Mouse (Mus musculus) granulocyte monocyte progenitor cell, adult 5-6 weeks (primary cell): ENCODE measurements around the gene Wipi2. TPM values are rescaled to one million over a fixed set of nuclear protein-coding genes. Genes with fewer than 3 reads are reported as not detected.

Source experiments
- ATAC-seq: replicated peaks from 2 replicates; pipeline ENCODE4 v1.8.0; 2016; ENCODE audit warnings: mild to moderate bottlenecking, moderate TSS enrichment, inconsistent platforms; ENCODE audit not compliant: poor library complexity, severe bottlenecking
- total RNA-seq, 2 experiments: library from RNA; stranded (forward) in 1 of 2; stranded (reverse) in 1 of 2; fragments of 200-712, 200-1000 nt in 1 of 2; fragments of >200 nt in 1 of 2; fragmentation: Nextera tagmentation in 1 of 2; gene quantifications; 2 replicates each; pipeline ENCODE4 v1.2.3; 2014 to 2017

The Wipi2 gene
- total RNA-seq (2014; fragmentation: Nextera tagmentation), result 24.9 and 27.4 TPM in 2 replicates
- 36.2 and 36.3 TPM in 2 replicates for total RNA-seq (2017)

GRCm38 (mm10) chr5:142627398-142627797 is at the start of gene Wipi2:
Gene Wipi2 (plus strand): TSS chr5:142627698.
- ATAC-seq, result no peak

- no peak for ATAC-seq
Observed at GRCm38 (mm10) chr5:142578192-142578591, 49.3 kb upstream of the Wipi2 start.

GRCm38 (mm10) chr5:142581517-142581916 is 46.0 kb upstream of the Wipi2 start:
- ATAC-seq, result peak; percentile 79

- ATAC-seq, result no peak
Observed at GRCm38 (mm10) chr5:142583616-142584126, 43.8 kb upstream of the Wipi2 start.

GRCm38 (mm10) chr5:142590953-142591616 is 36.4 kb upstream of the Wipi2 start:
- ATAC-seq, result no peak

GRCm38 (mm10) chr5:142595698-142596097 is 31.8 kb upstream of the Wipi2 start:
- ATAC-seq, result no peak

- ATAC-seq, result no peak
Observed at GRCm38 (mm10) chr5:142596723-142597122, 30.8 kb upstream of the Wipi2 start.

- ATAC-seq, result no peak
Observed at GRCm38 (mm10) chr5:142597648-142598390, 29.7 kb upstream of the Wipi2 start.

- no peak for ATAC-seq
Observed at GRCm38 (mm10) chr5:142604379-142604778, 23.1 kb upstream of the Wipi2 start.

GRCm38 (mm10) chr5:142605288-142605687 is 22.2 kb upstream of the Wipi2 start:
- ATAC-seq, result no peak

GRCm38 (mm10) chr5:142608259-142608988 is 19.1 kb upstream of the Wipi2 start, which contains the start of gene Mmd2:
Gene Mmd2 (minus strand): TSS chr5:142608800.
- ATAC-seq, result no peak

- no peak for ATAC-seq
Observed at GRCm38 (mm10) chr5:142608989-142609325, 18.5 kb upstream of the Wipi2 start.

- no peak for ATAC-seq
Observed at GRCm38 (mm10) chr5:142610362-142610761, 17.1 kb upstream of the Wipi2 start.

GRCm38 (mm10) chr5:142614513-142614912 is 13.0 kb upstream of the Wipi2 start:
- no peak for ATAC-seq

- ATAC-seq, result no peak
Observed at GRCm38 (mm10) chr5:142615638-142616037, 11.9 kb upstream of the Wipi2 start.

GRCm38 (mm10) chr5:142616326-142616725 is 11.2 kb upstream of the Wipi2 start:
- ATAC-seq, result no peak

- ATAC-seq, result peak; percentile 40; the same call in 1 of the 2 replicates
Observed at GRCm38 (mm10) chr5:142619866-142620265, 7.6 kb upstream of the Wipi2 start.

GRCm38 (mm10) chr5:142621421-142621820 is 6.1 kb upstream of the Wipi2 start:
- no peak for ATAC-seq

GRCm38 (mm10) chr5:142622134-142622533 is 5.4 kb upstream of the Wipi2 start:
- ATAC-seq, result no peak

- ATAC-seq, result no peak
Observed at GRCm38 (mm10) chr5:142623080-142623479, 4.4 kb upstream of the Wipi2 start.
